Mouse (Mus musculus) megakaryocyte-erythroid progenitor cell, adult 5-6 weeks (primary cell): ENCODE measurements around the gene Uts2r. TPM values are rescaled to one million over a fixed set of nuclear protein-coding genes. Genes with fewer than 3 reads are reported as not detected.
A peak's percentile ranks its signal among the peaks of the same experiment; 100 is the strongest.

ENCODE experiments used
- ATAC-seq: replicated peaks from 2 replicates; pipeline ENCODE4 v1.8.0; 2016; ENCODE audit warnings: mild to moderate bottlenecking, inconsistent platforms; ENCODE audit not compliant: severe bottlenecking, poor library complexity, low FRiP score, low TSS enrichment
- total RNA-seq, 2 experiments: library from RNA; stranded (forward) in 1 of 2; stranded (reverse) in 1 of 2; fragments of 200-1000, 215-1000 nt in 1 of 2; fragments of >200 nt in 1 of 2; fragmentation: Nextera tagmentation in 1 of 2; gene quantifications; 2 replicates each; pipeline ENCODE4 v1.2.3; 2014 to 2017

Gene Uts2r
- total RNA-seq, 2 experiments from 2014 or later: not detected

- ATAC-seq: no peak
Measured at GRCm38 (mm10) chr11:121156411-121156891, 3.6 kb upstream of the Uts2r start.

GRCm38 (mm10) chr11:121160636-121161346, 720 bp downstream of the Uts2r start:
- ATAC-seq: no peak

GRCm38 (mm10) chr11:121163751-121164150, 3.7 kb downstream of the Uts2r start:
- ATAC-seq: no peak

GRCm38 (mm10) chr11:121173203-121173602, 13.1 kb downstream of the Uts2r start:
- ATAC-seq: no peak

- no peak for ATAC-seq
Measured at GRCm38 (mm10) chr11:121174234-121174633, 14.2 kb downstream of the Uts2r start.

GRCm38 (mm10) chr11:121176285-121177270, 16.5 kb downstream of the Uts2r start:
- peak; percentile 77 for ATAC-seq

GRCm38 (mm10) chr11:121189681-121190080, 29.6 kb downstream of the Uts2r start:
- ATAC-seq: no peak

GRCm38 (mm10) chr11:121192742-121193141, 32.7 kb downstream of the Uts2r start:
- ATAC-seq: peak; percentile 52

- no peak for ATAC-seq
Measured at GRCm38 (mm10) chr11:121193415-121193814, 33.3 kb downstream of the Uts2r start.

- ATAC-seq: no peak
Measured at GRCm38 (mm10) chr11:121198622-121199021, 38.6 kb downstream of the Uts2r start.

- ATAC-seq: no peak
Measured at GRCm38 (mm10) chr11:121199851-121200250, 39.8 kb downstream of the Uts2r start.

GRCm38 (mm10) chr11:121200781-121201180, 40.7 kb downstream of the Uts2r start:
- no peak for ATAC-seq

- no peak for ATAC-seq
Measured at GRCm38 (mm10) chr11:121201436-121202198, 41.5 kb downstream of the Uts2r start.

GRCm38 (mm10) chr11:121203859-121204160, 43.7 kb downstream of the Uts2r start:
- no peak for ATAC-seq

- peak; percentile 98 for ATAC-seq
Measured at GRCm38 (mm10) chr11:121204161-121205006, 44.3 kb downstream of the Uts2r start, which contains the start of the genes Hexdc and Ogfod3. Gene Hexdc (plus strand): TSS chr11:121204433. Gene Ogfod3 (minus strand): TSS chr11:121204711.
